Mouse (Mus musculus) cerebellum, postnatal 10 days (tissue): ENCODE measurements around the gene Riiad1.

Experiments used
- DNase-seq, 2 experiments: peaks; one replicate each; pipeline ENCODE4 v3.0.0; 2021; ENCODE audit warnings: mixed read lengths in 2 of 2

Riiad1 gene

DNA sequence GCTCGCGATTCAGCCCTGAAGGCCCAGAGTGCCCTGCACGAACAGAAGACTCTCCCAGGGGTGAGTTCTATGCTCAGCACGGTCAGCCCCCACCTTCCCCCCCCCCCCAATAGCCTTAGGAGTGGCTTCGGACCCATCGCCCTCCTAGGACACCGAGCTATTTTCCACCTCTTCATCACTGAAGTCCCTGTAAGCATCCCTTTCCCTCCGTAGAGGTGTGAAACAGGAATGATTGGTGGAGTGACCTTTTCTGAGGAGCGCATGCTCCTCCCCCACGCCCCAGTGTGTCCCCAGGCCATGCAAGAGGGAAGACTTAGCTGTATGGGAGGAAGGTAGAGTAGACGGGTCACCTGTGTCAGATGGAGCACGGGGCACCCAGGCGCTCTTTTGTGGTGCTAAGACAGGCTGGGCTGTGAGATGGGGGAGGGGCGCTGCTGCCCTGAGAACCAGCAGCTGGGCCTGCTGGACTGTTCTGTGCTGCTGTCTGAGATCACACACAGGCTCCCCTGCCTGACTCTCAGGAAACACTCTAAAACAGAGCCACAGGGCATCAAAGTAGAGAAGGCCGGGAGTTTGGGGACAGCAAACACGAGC is at the start of gene Riiad1:
TSS of gene Riiad1 (minus strand) at position 51 of the 594 bp plus-strand sequence.
- peak in 1 of 2 experiments; percentile 47 for DNase-seq

DNA sequence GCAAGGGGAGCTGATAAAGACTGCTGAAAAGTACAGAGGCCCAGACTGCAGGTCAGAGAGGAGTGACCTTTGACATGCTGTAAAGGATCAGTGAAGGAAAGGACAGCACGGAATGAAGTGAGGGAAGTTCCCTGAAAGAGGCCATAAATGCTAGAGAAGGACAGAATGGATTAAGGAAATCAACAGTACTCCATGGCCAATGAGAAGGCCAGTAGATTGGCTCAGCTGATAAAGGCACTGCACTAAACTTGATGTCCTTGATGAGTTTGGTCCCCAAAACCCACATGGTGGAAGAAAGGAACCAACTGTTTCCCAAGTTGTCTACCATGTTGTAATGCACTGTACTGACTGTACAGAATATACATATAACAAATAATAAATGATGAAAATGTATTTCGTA is 46.6 kb upstream of the Riiad1 start:
- no peak for DNase-seq

GRCm38 (mm10) chr3:94506664-94507063 is 26.5 kb upstream of the Riiad1 start:
- peak in 1 of 2 experiments; percentile 34 for DNase-seq

- peak; percentile 78 to 81 for DNase-seq
These were observed 22.1 kb upstream of the Riiad1 start for GRCm38 (mm10) chr3:94502243-94502642.

DNA sequence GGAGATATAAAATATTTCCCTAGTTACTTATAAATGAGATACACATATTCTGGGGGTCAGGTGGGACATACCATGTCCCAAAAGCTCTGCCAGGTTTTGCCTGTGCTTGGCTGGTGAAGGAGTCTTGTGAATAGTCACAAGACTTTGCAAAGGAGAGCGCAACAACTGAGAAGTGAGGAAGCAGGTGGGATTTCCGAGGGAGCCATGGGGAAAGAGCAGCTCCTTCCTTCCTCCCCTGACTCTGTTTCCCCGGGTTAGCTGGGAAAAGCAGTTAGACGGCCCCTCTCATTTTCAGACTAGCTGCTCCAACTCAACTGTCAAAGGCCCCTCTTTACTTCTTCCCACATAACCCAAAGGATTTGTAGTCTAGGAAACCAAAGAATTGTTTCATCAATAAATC is 17.0 kb upstream of the Riiad1 start:
- DNase-seq = no peak

- DNase-seq = peak; percentile 42 to 47
These were observed 7.4 kb upstream of the Riiad1 start for GRCm38 (mm10) chr3:94487581-94487980.

- DNase-seq = peak; percentile 51 to 68
These were observed 5.8 kb upstream of the Riiad1 start for GRCm38 (mm10) chr3:94485922-94486321.

GRCm38 (mm10) chr3:94483790-94484439 is 3.8 kb upstream of the Riiad1 start:
- DNase-seq = peak; percentile 97

DNA sequence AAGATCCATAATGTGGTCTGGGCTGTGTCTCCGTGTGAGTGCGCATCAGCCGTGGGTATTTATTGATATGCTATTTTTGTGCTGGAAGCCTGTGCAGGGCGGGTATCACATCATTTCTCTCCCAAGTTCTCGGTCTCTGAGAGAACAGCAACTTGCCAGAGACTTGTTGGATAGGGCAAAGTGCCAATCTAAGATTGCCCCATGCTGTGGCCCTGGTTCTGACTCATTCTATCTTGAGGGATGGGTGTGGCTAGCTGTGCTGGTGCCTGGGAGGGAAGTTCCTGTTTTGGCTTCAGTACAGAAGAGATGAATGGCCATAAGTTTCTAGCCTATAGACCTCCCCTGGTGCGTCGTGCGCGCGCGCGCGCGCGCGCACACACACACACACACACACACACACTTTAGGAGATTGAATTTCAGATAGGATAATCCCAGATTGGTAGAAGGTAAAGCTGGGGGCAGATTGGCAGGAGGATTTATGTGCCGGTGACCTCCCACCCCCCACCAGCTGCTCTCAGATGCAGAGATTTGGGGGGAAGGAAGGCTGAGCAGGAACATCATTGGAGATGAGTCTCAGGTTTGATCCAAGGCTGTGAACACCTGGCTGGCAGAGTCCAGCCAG is 2.7 kb upstream of the Riiad1 start:
- peak; percentile 54 to 56 for DNase-seq

DNA sequence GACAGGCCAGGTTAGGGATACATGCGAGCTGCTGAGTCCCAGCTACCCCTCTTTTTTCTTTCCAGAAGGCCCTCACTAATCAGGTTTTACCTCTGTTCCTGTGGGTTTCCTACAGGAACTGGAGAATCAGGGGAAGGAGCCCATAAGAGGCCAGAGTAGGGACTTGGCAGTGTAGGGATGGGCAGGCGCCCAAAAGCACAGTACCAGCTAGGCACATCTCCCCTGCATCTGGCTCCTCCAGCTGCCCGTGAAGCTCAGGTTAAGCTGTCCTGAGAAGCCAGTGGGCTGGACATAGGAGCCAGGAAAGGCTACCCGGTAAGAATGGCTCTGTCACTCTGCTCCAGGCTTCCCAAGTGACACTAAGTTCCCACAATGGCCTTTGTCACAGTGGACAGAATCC is 1.3 kb upstream of the Riiad1 start:
- DNase-seq = peak in 1 of 2 experiments; percentile 30

GRCm38 (mm10) chr3:94479564-94479963 is 577 bp downstream of the Riiad1 start:
- peak in 1 of 2 experiments; percentile 24 for DNase-seq

DNA sequence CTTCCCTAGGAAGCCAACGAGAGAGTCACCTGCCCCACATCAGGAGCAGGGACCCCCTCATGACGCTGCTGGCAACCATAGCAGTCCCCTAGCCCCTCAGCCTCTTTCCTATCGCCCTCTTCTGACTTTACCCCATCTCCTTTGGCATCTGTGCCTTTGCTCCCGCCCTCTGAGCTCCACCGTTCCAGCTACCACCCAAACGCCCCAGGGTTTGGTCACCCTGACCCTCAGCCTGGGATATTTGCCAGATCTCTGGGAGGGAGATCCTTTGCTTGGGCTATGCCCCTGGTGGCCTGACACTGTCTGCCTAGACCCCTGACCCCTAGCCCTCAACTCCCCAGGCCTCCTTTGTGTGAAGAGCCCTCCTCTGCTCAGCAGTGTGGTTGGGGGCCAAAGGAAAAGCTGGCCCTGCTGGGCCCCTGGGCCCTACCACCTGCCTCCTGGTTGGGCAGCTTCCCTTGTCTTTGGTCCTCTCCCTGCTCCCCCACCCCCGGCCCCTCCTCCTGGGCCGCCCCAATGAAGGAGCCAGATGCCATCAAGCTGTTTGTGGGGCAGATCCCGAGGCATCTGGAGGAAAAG is 1.5 kb downstream of the Riiad1 start:
- peak; percentile 69 to 73 for DNase-seq

GRCm38 (mm10) chr3:94477981-94478422 is 2.1 kb downstream of the Riiad1 start, which contains the start of gene Celf3:
Gene Celf3 (plus strand): TSS chr3:94478295.
- DNase-seq = peak; percentile 84 to 92

DNA sequence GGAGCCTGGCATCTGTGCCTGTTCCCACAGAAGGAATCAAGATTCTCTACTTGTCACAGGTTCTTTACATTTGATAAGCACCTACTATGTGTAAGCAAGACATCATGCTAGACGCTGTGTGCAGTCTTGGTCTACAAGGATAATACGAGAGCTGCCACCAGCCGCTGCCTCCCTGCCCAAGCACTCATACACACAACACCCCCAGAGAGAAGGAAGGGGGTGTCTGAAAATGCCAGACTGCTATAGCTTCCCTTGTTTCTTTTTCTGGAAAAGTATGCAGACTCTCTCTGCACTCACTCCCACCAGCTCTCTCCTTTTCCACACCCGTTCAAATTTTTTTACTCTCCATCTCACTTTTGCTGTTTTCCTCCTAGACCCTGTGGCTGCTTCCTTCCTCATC is 2.7 kb downstream of the Riiad1 start:
- DNase-seq = peak; percentile 46 to 57

- DNase-seq = peak in 1 of 2 experiments; percentile 29
These were observed 3.7 kb downstream of the Riiad1 start for GRCm38 (mm10) chr3:94476301-94477035.

DNA sequence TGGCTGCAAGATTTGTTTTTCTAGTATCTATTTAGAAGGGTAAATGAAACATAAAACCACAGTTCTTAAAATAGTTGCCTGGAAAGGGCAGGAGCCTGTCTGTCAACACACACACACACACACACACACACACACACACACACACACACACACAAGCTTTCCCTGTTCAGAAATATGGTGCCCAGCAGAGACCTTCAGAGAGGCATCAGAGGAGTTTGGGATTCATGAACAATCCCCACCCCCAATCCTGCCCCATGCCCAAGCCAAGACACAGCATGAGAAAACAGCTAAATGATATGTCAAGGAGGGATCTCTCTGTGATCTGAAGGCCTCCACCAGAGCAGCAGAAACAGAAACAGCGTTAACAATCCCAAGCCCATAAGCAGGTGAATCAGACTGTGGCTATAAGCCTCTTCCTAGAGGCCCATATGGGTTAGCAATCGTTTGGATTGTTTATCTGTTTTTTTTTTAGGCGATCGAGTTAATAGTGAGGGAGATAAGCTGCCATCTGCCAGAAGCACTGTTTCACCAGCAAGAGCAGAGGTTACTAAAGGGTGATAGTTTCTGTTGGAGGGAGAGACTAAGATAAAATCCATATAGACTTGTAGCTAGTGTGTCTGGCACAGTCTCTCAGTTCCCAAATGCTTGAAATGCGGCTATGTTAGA is 6.4 kb downstream of the Riiad1 start:
- peak; percentile 67 to 69 for DNase-seq

- DNase-seq = peak in 1 of 2 experiments; percentile 23
These were observed 7.0 kb downstream of the Riiad1 start for GRCm38 (mm10) chr3:94473115-94473505.

GRCm38 (mm10) chr3:94472447-94473114 is 7.6 kb downstream of the Riiad1 start:
- peak; percentile 49 to 67 for DNase-seq

DNA sequence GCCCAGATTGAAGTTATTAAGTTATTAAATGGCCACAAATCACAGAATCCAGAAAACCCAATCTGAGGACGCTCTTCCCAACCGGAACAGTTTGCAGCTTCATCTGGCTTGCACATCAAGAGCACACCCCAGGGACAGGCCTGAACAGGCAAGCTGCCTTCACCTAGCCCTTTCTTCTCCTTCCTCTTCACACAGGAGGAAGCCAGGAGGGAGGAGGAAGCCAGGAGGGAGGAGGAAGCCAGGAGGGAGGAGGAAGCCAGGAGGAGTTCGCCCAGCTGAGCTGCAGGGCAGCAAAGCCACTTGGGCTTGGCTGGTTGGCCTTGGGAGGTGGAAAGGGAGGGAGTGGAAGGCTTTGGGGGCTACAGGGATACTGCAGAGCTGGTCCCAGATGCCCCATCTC is 11.2 kb downstream of the Riiad1 start:
- no peak for DNase-seq

GRCm38 (mm10) chr3:94465632-94466430 is 14.3 kb downstream of the Riiad1 start:
- DNase-seq = peak in 1 of 2 experiments; percentile 26
